ENCODE assay signal across 8 mouse cellular contexts in the genomic region with DNA sequence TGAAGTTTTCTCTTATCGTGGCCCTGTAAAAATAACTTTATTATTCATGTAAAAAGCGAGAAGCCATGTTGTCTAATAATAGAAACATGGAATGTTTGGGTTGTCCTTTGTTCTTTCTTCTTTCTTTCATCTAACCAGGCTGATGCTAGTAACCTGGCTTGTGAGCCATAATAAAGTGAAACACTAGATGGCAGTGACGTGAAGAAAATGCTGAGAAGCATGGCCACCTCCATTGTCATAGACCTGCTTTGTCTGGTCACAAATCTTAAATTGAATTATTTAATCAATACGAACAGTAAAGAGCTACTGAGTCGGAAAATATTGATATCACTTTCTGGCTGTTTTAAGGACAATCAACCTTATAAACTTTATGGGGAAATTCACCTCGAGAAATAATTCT.
DNase-seq lines count a peak whose midpoint lies in the region; ATAC-seq and TF ChIP-seq lines count a peak whose summit lies in the region.

No protein-coding gene starts in this region.

- H3K4me2 ChIP-seq in liver, embryonic 11.5 days, result no peak overlapping the region

- no peaks in the 10 kb centered on the region for H3K9me3 ChIP-seq in liver, embryonic 11.5 days (ENCODE audit: control insufficient read depth, low read length)

- H3K9ac ChIP-seq in liver, adult 2 months (ENCODE audit: low read depth, low read length), result no peak overlapping the region
- H3K9ac ChIP-seq in liver, embryonic 11.5 days (ENCODE audit: low read depth, low read length), result no peak overlapping the region

- peak; percentile 35 for DNase-seq in liver, adult 2 months (ENCODE audit: extremely low read depth, low read depth, low spot score)
- DNase-seq in liver, embryonic 11.5 days (ENCODE audit: low spot score), result no peak
- DNase-seq in adrenal gland, postnatal 25 days, result peak; percentile 3
- DNase-seq in fibroblast of lung, adult 2 months (ENCODE audit: low read depth), result peak; percentile 11
- peak; percentile 50 for DNase-seq in kidney, postnatal 10 days
- DNase-seq in spleen, postnatal 36 days (ENCODE audit: low spot score in 2 of 2), result no peak
- DNase-seq in natural killer cell, adult 2 months (ENCODE audit: low spot score in 2 of 2), result no peak

- no peak for ATAC-seq in liver, embryonic 11.5 days (replicated peaks; ENCODE audit: low FRiP score)
- ATAC-seq in megakaryocyte progenitor cell, adult 5-6 weeks (replicated peaks; ENCODE audit: poor library complexity), result peak; percentile 76

- H3K27me3 ChIP-seq in liver, adult 2 months (ENCODE audit: control insufficient read depth, insufficient read depth, low read length), result no peaks in the 10 kb centered on the region
- H3K27me3 ChIP-seq in liver, embryonic 11.5 days (replicated peaks; ENCODE audit: control insufficient read depth, insufficient read depth, low read length), result no peaks in the 10 kb centered on the region

- no peaks in the 10 kb centered on the region for H3K36me3 ChIP-seq in liver, adult 2 months (ENCODE audit: control insufficient read depth, insufficient read depth, low read length)
- H3K36me3 ChIP-seq in liver, embryonic 11.5 days (ENCODE audit: control insufficient read depth, insufficient read depth, low read length), result no peaks in the 10 kb centered on the region

- no peaks in the 10 kb centered on the region for H3K4me1 ChIP-seq in liver, adult 2 months (ENCODE audit: control insufficient read depth, insufficient read depth, low read length)
- H3K4me1 ChIP-seq in liver, embryonic 11.5 days (replicated peaks; ENCODE audit: control insufficient read depth, insufficient read depth, low read length), result no peaks in the 10 kb centered on the region

- peak; percentile 47 for TF ChIP-seq CTCF in liver, adult 2 months (IDR thresholded peaks at IDR 0.05; ENCODE audit: low read depth, low read length)

- no peak overlapping the region for H3K27ac ChIP-seq in liver, adult 2 months (replicated peaks; ENCODE audit: insufficient read depth, low read depth, low read length)
- H3K27ac ChIP-seq in liver, embryonic 11.5 days (ENCODE audit: low read depth, low read length), result no peak overlapping the region

- no peak overlapping the region for H3K4me3 ChIP-seq in liver, adult 2 months (ENCODE audit: insufficient read depth, low read depth, low read length)
- no peak overlapping the region for H3K4me3 ChIP-seq in liver, embryonic 11.5 days (ENCODE audit: low read depth, low read length)

- no peaks in the 10 kb centered on the region for H3K79me2 ChIP-seq in liver, adult 2 months (ENCODE audit: control insufficient read depth, insufficient read depth, low read length)

- no peak for TF ChIP-seq POLR2A in liver, adult 2 months (IDR thresholded peaks at IDR 0.05; ENCODE audit: extremely low read depth, insufficient read depth, low read length)

- 20% methylated on average over 6 of the region's 6 CpGs for WGBS in liver, adult 2 months
- 27% methylated on average over 6 of the region's 6 CpGs for WGBS in liver, embryonic 11.5 days

Comparison
In these comparisons a context has a peak if more than half of its experiments do, and no peak if none do; other contexts are left out.
1. DNase-seq: peak in liver, adult 2 months (single experiment), adrenal gland, postnatal 25 days (single experiment), fibroblast of lung, adult 2 months (single experiment) and kidney, postnatal 10 days (single experiment); none in liver, embryonic 11.5 days (single experiment), spleen, postnatal 36 days (0 of 2) and natural killer cell, adult 2 months (0 of 2).